Mouse (Mus musculus): ENCODE measurements around the gene Efna3.

- TF ChIP-seq POLR2A (IDR thresholded peaks at IDR 0.05; ENCODE audit: extremely low read depth, insufficient read depth, low read length) (no peak), CTCF (IDR thresholded peaks at IDR 0.05; ENCODE audit: low read depth, low read length) (no peak)
Observed at GRCm38 (mm10) chr3:89351271-89351670, 28.5 kb upstream of the Efna3 start.

All from liver, adult 2 months (tissue).